8 mouse cellular contexts compared by ENCODE assay signal in the genomic region with DNA sequence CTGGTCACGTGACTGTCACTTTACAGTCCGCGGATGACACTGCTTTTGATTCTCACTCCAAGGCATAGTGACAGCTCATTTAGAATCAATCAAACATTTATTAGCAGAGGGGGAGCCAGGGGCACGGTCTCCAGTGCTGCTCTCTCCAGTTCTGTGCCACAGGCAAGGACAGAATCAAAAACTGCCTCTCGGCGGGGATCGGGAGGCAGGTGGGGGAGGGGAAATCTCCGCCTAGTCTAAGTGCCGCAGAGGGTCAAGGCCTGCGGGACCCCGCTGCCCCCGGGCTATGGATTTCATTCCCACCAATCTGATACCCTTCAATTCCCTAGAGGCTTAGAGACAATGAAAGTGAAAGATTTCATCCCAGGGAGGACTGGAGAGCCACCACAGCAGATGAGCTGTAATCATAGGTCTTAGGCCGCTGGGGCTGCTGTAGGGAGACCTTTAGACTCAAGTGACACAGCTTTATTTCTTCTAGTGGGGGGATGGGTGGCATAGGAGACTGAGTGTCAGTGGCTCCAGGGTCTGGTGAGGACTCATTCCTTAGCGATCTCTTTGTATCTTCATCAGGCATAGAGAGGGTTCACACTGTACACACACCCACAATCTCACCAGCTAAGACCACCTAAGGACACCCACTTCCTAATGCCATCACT. TPM values are rescaled to one million over a fixed set of nuclear protein-coding genes. Genes with fewer than 3 reads are reported as not detected.
A peak's percentile ranks its signal among the peaks of the same experiment; 100 is the strongest.
DNase-seq lines count a peak whose midpoint lies in the region; ATAC-seq lines count a peak whose summit lies in the region.

No protein-coding gene starts in this region.

- no peaks in the 10 kb centered on the region for H3K36me3 ChIP-seq in embryonic facial prominence, embryonic 14.5 days (ENCODE audit: control insufficient read depth, insufficient read depth, low read length)
- H3K36me3 ChIP-seq in hindbrain, embryonic 11.5 days (ENCODE audit: control insufficient read depth, insufficient read depth, low read length), result no peaks in the 10 kb centered on the region
- no peaks in the 10 kb centered on the region for H3K36me3 ChIP-seq in limb, embryonic 13.5 days
- no peaks in the 10 kb centered on the region for H3K36me3 ChIP-seq in midbrain, embryonic 16.5 days (ENCODE audit: control insufficient read depth, insufficient read depth, low read length)

- H3K4me1 ChIP-seq in embryonic facial prominence, embryonic 14.5 days (ENCODE audit: control insufficient read depth, insufficient read depth, low read length), result 0 out of 2 replicates have a peak, but pooled peaks cover 14% of the 10 kb centered on the region
- 0 out of 2 replicates have a peak, but pooled peaks cover 11% of the 10 kb centered on the region for H3K4me1 ChIP-seq in hindbrain, embryonic 11.5 days (replicated peaks; ENCODE audit: control insufficient read depth, insufficient read depth, low read length)
- H3K4me1 ChIP-seq in limb, embryonic 13.5 days, result peaks cover 28% of the 10 kb centered on the region
- peaks cover 28% of the 10 kb centered on the region for H3K4me1 ChIP-seq in midbrain, embryonic 16.5 days (ENCODE audit: control insufficient read depth, insufficient read depth, low read length)

- H3K4me2 ChIP-seq in embryonic facial prominence, embryonic 14.5 days (ENCODE audit: low read depth, low read length), result peak overlapping the region; percentile 59
- H3K4me2 ChIP-seq in hindbrain, embryonic 11.5 days (replicated peaks; ENCODE audit: low read depth, low read length), result peak overlapping the region; percentile 44
- H3K4me2 ChIP-seq in limb, embryonic 13.5 days (replicated peaks), result peak overlapping the region; percentile 68
- peak overlapping the region; percentile 71 for H3K4me2 ChIP-seq in midbrain, embryonic 16.5 days (ENCODE audit: low read length)

- peak; percentile 53 to 54 for DNase-seq in layer of hippocampus, postnatal 10 days (ENCODE audit: low spot score in 2 of 2)
- DNase-seq in layer of hippocampus, adult 8-10 months (ENCODE audit: low spot score in 2 of 2), result no peak
- peak; percentile 37 to 53 for DNase-seq in adrenal gland, postnatal 36 days
- peak; percentile 67 for DNase-seq in embryonic facial prominence, embryonic 14.5 days (ENCODE audit: low spot score)
- peak; percentile 85 for DNase-seq in hindbrain, embryonic 11.5 days (ENCODE audit: low spot score)
- DNase-seq in urinary bladder, postnatal 14 days (ENCODE audit: low spot score), result no peak

- H3K27ac ChIP-seq in embryonic facial prominence, embryonic 14.5 days (replicated peaks; ENCODE audit: low read depth, low read length), result no peak overlapping the region
- peak overlapping the region; percentile 86 for H3K27ac ChIP-seq in hindbrain, embryonic 11.5 days (ENCODE audit: low read depth, low read length)
- no peak overlapping the region for H3K27ac ChIP-seq in limb, embryonic 13.5 days
- peak overlapping the region; percentile 85 for H3K27ac ChIP-seq in midbrain, embryonic 16.5 days (ENCODE audit: low read length)

- H3K4me3 ChIP-seq in embryonic facial prominence, embryonic 14.5 days (ENCODE audit: low read depth, low read length), result peak overlapping the region; percentile 31
- H3K4me3 ChIP-seq in hindbrain, embryonic 11.5 days (ENCODE audit: low read depth, low read length), result peak overlapping the region; percentile 26
- peak overlapping the region; percentile 37 for H3K4me3 ChIP-seq in limb, embryonic 13.5 days
- peak overlapping the region; percentile 38 for H3K4me3 ChIP-seq in midbrain, embryonic 16.5 days (ENCODE audit: low read depth, low read length)

- ATAC-seq in embryonic facial prominence, embryonic 14.5 days (ENCODE audit: low read depth), result peak; percentile 71; the same call in 1 of the 2 replicates
- peak; percentile 92 for ATAC-seq in hindbrain, embryonic 11.5 days (ENCODE audit: low FRiP score)
- no peak for ATAC-seq in limb, embryonic 13.5 days (ENCODE audit: low FRiP score, low read depth)
- ATAC-seq in midbrain, embryonic 16.5 days, result peak; percentile 88

- peaks cover 3% of the 10 kb centered on the region for H3K27me3 ChIP-seq in embryonic facial prominence, embryonic 14.5 days (replicated peaks; ENCODE audit: control insufficient read depth, insufficient read depth, low read length)
- H3K27me3 ChIP-seq in hindbrain, embryonic 11.5 days (ENCODE audit: control insufficient read depth, insufficient read depth, low read length), result no peaks in the 10 kb centered on the region
- no peaks in the 10 kb centered on the region for H3K27me3 ChIP-seq in limb, embryonic 13.5 days
- no peaks in the 10 kb centered on the region for H3K27me3 ChIP-seq in midbrain, embryonic 16.5 days (ENCODE audit: control insufficient read depth, insufficient read depth, low read depth, low read length)

- 6% methylated on average over 12 of the region's 14 CpGs for WGBS in embryonic facial prominence, embryonic 14.5 days
- WGBS in hindbrain, embryonic 11.5 days, result 3% methylated on average over 14 of the region's 14 CpGs
- WGBS in limb, embryonic 13.5 days, result 7% methylated on average over 14 of the region's 14 CpGs
- 1% methylated on average over 14 of the region's 14 CpGs for WGBS in midbrain, embryonic 16.5 days

- H3K9me3 ChIP-seq in embryonic facial prominence, embryonic 14.5 days (ENCODE audit: control insufficient read depth, low read length), result no peaks in the 10 kb centered on the region
- H3K9me3 ChIP-seq in hindbrain, embryonic 11.5 days (ENCODE audit: control insufficient read depth, low read length), result no peaks in the 10 kb centered on the region
- no peaks in the 10 kb centered on the region for H3K9me3 ChIP-seq in limb, embryonic 13.5 days
- H3K9me3 ChIP-seq in midbrain, embryonic 16.5 days (replicated peaks; ENCODE audit: control insufficient read depth, low read length, poor library complexity, severe bottlenecking), result no peaks in the 10 kb centered on the region

- peak overlapping the region; percentile 55 for H3K9ac ChIP-seq in embryonic facial prominence, embryonic 14.5 days (ENCODE audit: low read depth, low read length)
- peak overlapping the region; percentile 47 for H3K9ac ChIP-seq in hindbrain, embryonic 11.5 days (ENCODE audit: low read depth, low read length)
- peak overlapping the region; percentile 64 for H3K9ac ChIP-seq in limb, embryonic 13.5 days
- peak overlapping the region; percentile 66 for H3K9ac ChIP-seq in midbrain, embryonic 16.5 days (ENCODE audit: low read depth, low read length)

RNA-seq across cellular contexts. Expression of a gene that starts 31.9 kb away (rescaled TPM):
- total RNA-seq in layer of hippocampus, postnatal 10 days (2021), result not detected
- not detected for total RNA-seq in layer of hippocampus, adult 8-10 months (2022)
- total RNA-seq in adrenal gland, postnatal 36 days (2021), result not detected
- polyA plus RNA-seq in embryonic facial prominence, embryonic 14.5 days (2014; fragmentation: Nextera tagmentation; extraction: Ambion mirVana), result not detected in 2 replicates
- not detected in 2 replicates for polyA plus RNA-seq in hindbrain, embryonic 11.5 days (2014; fragmentation: Nextera tagmentation; extraction: Ambion mirVana)
- not detected in 2 replicates for polyA plus RNA-seq in limb, embryonic 13.5 days (2015; fragmentation: Nextera tagmentation; extraction: Ambion mirVana)
- polyA plus RNA-seq in midbrain, embryonic 16.5 days (2015; fragmentation: Nextera tagmentation; extraction: Ambion mirVana), result not detected in 2 replicates

RNA-seq across cellular contexts. Expression of a gene that starts 47.2 kb away (rescaled TPM):
- total RNA-seq in layer of hippocampus, postnatal 10 days (2021), result 10 to 100 TPM; 46.5 to 46.6 TPM
- 10 to 100 TPM; 24.3 to 28.4 (median 26.3) TPM for total RNA-seq in layer of hippocampus, adult 8-10 months (2022)
- total RNA-seq in adrenal gland, postnatal 36 days (2021), result 1 to 10 TPM; 5.2 to 6.9 TPM
- polyA plus RNA-seq in embryonic facial prominence, embryonic 14.5 days (2014; fragmentation: Nextera tagmentation; extraction: Ambion mirVana), result 51.2 and 58.4 TPM in 2 replicates
- polyA plus RNA-seq in hindbrain, embryonic 11.5 days (2014; fragmentation: Nextera tagmentation; extraction: Ambion mirVana), result 44.1 and 45.6 TPM in 2 replicates
- 62.8 and 64.1 TPM in 2 replicates for polyA plus RNA-seq in limb, embryonic 13.5 days (2015; fragmentation: Nextera tagmentation; extraction: Ambion mirVana)
- polyA plus RNA-seq in midbrain, embryonic 16.5 days (2015; fragmentation: Nextera tagmentation; extraction: Ambion mirVana), result 50.3 and 50.9 TPM in 2 replicates

Comparison
In these comparisons a context has a peak if more than half of its experiments do, and no peak if none do; other contexts are left out.
1. DNase-seq: peak in layer of hippocampus, postnatal 10 days (2 of 2), adrenal gland, postnatal 36 days (2 of 2), embryonic facial prominence, embryonic 14.5 days (single experiment) and hindbrain, embryonic 11.5 days (single experiment); none in layer of hippocampus, adult 8-10 months (0 of 2) and urinary bladder, postnatal 14 days (single experiment).
2. H3K27ac ChIP-seq: peak in hindbrain, embryonic 11.5 days (single experiment) and midbrain, embryonic 16.5 days (single experiment); none in embryonic facial prominence, embryonic 14.5 days (single experiment) and limb, embryonic 13.5 days (single experiment).
3. Peak in every context shown above with its lines, with median percentiles within 50 percentile points of each other: H3K4me2 ChIP-seq, H3K4me3 ChIP-seq and H3K9ac ChIP-seq.